Mouse (Mus musculus) CD4-positive helper T cell, adult 2 months (primary cell): ENCODE measurements around the gene Card9.

Experiments used
- DNase-seq: peaks from one replicate; pipeline ENCODE4 v3.0.0-alpha.2; 2012; ENCODE audit warnings: low read depth, missing footprints, low spot score

The Card9 gene

GRCm38 (mm10) chr2:26327852-26328251, 32.9 kb downstream of the Card9 start:
- peak; percentile 68 for DNase-seq

GRCm38 (mm10) chr2:26325386-26326181, 35.1 kb downstream of the Card9 start:
- DNase-seq: peak; percentile 72

GRCm38 (mm10) chr2:26324917-26325316, 35.8 kb downstream of the Card9 start:
- DNase-seq: peak; percentile 43

- DNase-seq: no peak
Measured at GRCm38 (mm10) chr2:26323589-26324325, 37.0 kb downstream of the Card9 start.

- no peak for DNase-seq
Measured at GRCm38 (mm10) chr2:26320245-26321185, 40.2 kb downstream of the Card9 start.

- no peak for DNase-seq
Measured at GRCm38 (mm10) chr2:26319519-26320244, 41.0 kb downstream of the Card9 start.

- DNase-seq: no peak
Measured at GRCm38 (mm10) chr2:26319109-26319508, 41.6 kb downstream of the Card9 start.

- no peak for DNase-seq
Measured at GRCm38 (mm10) chr2:26317991-26318672, 42.6 kb downstream of the Card9 start.

GRCm38 (mm10) chr2:26317371-26317770, 43.3 kb downstream of the Card9 start:
- DNase-seq: no peak

- DNase-seq: no peak
Measured at GRCm38 (mm10) chr2:26316576-26317246, 44.0 kb downstream of the Card9 start.

GRCm38 (mm10) chr2:26315925-26316311, 44.8 kb downstream of the Card9 start:
- DNase-seq: no peak

GRCm38 (mm10) chr2:26315072-26315924, 45.4 kb downstream of the Card9 start, which contains the start of gene Gpsm1:
TSS of gene Gpsm1 (plus strand) at chr2:26315515.
- peak; percentile 81 for DNase-seq

- DNase-seq: no peak
Measured at GRCm38 (mm10) chr2:26314281-26315071, 46.2 kb downstream of the Card9 start.

- DNase-seq: no peak
Measured at GRCm38 (mm10) chr2:26313394-26313793, 47.3 kb downstream of the Card9 start.

- DNase-seq: peak; percentile 58
Measured at GRCm38 (mm10) chr2:26312812-26313211, 47.9 kb downstream of the Card9 start.

GRCm38 (mm10) chr2:26311936-26312335, 48.8 kb downstream of the Card9 start:
- DNase-seq: no peak

- no peak for DNase-seq
Measured at GRCm38 (mm10) chr2:26309739-26310138, 51.0 kb downstream of the Card9 start.

- DNase-seq: no peak
Measured at GRCm38 (mm10) chr2:26306702-26307101, 54.0 kb downstream of the Card9 start.
